Mouse (Mus musculus) liver, adult (tissue): ENCODE results near the gene Dffb.

Source experiments
- GATA4 ChIP-seq: IDR thresholded peaks from 2 replicates; pipeline ENCODE4 v1.6.1; 2014; ENCODE audit warnings: mild to moderate bottlenecking, low read length; ENCODE audit not compliant: insufficient replicate concordance

The Dffb gene

GRCm38 (mm10) chr4:153974431-153975291 lies at the start of gene Dffb, which contains the start of gene Cep104:
Gene Dffb, minus strand, starts transcription at chr4:153975126.
Gene Cep104, plus strand, starts transcription at chr4:153975194.
- peak; percentile 66; the same call in 1 of the 2 replicates for TF ChIP-seq GATA4

DNA sequence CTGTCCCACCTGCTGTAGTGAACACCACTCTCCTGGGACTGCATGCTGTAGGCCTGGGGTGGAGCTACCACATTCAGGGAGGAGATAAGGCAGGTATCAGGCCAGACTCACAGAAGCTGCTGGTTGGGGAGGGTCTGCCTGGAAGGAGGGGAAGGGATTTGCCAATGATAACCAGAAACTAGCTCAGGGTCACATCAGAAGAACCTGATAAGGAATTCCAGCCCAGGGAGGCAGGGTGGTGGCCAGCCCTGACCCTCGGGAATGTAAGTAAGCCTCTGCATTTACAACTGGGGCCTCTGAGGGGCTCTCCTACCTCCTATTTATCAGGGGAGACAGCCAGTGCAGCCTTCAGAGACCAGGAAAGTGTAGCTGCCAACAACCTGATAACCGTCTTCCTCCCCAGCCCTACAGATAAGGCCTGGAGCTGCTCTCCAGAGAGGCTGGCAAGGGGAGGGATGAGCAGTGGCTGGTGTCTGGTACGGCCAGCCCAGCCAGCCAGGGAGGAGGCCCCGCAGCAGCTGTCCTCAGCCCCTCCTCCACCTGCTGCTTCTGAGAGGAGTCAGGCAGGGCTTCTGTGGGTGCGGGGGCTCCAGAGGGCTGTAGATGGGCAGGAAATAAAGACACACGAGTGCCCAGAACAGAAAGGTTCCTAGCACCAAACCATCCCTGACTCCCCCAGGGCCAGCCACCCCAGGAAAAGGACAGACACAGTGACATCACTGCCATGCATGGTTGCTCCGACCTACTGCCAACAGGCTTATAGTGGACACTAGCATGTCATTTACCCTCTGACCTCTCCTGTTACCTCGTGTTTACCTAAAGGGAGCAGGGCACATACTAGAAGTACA lies 49.1 kb upstream of the Dffb start:
- peak; percentile 9; the same call in 1 of the 2 replicates for TF ChIP-seq GATA4

- no peak for TF ChIP-seq GATA4
Measured at GRCm38 (mm10) chr4:154022844-154023243, 47.9 kb upstream of the Dffb start.

DNA sequence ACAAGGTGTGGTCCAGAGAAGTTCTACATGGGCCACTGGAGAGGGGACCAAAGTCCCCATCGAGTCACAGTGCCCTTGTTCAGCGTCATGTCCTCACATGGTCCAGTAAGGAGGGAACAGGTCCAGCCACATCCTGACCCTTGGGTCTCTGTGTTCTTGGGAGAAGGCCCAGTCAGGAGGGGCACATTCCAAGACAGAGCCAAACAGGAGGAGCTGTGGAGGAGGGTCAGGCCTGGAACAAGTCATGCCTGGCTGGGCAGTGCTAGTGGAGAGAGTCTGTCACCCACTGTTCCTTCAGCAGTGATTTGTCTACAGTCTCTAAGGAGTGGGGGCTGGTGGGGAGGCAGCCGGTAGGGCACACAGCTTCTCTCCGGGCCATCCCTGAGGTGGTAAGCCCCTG lies 47.5 kb upstream of the Dffb start:
- no peak for TF ChIP-seq GATA4

GRCm38 (mm10) chr4:154021432-154021831 lies 46.5 kb upstream of the Dffb start:
- TF ChIP-seq GATA4: no peak

- TF ChIP-seq GATA4: no peak
Measured at GRCm38 (mm10) chr4:154019571-154019970, 44.6 kb upstream of the Dffb start.

- no peak for TF ChIP-seq GATA4
Measured at GRCm38 (mm10) chr4:154015476-154015875, 40.5 kb upstream of the Dffb start.

DNA sequence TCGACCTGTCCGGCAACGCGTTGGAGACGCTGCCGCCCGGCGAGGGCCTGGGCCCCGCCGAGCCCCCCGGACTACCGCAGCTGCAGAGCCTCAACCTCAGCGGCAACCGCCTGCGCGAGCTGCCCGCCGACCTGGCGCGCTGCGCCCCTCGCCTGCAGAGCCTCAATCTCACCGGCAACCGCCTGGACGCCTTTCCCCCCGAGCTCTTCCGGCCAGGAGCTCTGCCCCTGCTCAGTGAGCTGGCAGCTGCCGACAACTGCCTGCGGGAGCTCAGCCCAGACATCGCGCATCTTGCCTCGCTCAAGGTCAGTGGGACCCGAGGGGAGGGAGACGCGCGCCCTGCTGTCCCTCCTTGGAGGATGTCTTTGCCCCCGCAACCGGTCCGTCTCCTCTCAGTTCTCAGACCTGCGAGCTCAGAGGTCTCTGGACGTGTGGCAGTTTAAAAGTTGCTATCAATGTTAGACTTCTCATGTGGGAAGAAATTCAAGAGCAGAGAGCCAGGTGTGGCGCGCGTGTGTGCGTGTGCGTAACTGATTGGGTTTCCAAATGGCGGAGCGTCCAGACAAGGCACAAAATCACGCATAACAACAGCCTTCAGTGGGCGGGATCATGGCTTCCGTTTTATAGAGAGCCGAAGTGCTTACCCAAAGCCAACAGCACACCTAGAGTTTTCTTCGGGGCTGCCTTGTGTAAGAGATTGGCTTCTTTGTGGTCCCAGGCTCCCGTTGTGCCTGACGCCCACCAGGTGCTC lies 37.4 kb upstream of the Dffb start:
- TF ChIP-seq GATA4: no peak

GRCm38 (mm10) chr4:154011646-154012089 lies 36.7 kb upstream of the Dffb start, which contains the start of gene Lrrc47:
Gene Lrrc47, plus strand, starts transcription at chr4:154011731.
- TF ChIP-seq GATA4: peak; percentile 14; the same call in 1 of the 2 replicates

- no peak for TF ChIP-seq GATA4
Measured at GRCm38 (mm10) chr4:154010907-154011645, 36.1 kb upstream of the Dffb start.

GRCm38 (mm10) chr4:154007759-154008158 lies 32.8 kb upstream of the Dffb start:
- no peak for TF ChIP-seq GATA4

GRCm38 (mm10) chr4:154006264-154006663 lies 31.3 kb upstream of the Dffb start:
- TF ChIP-seq GATA4: no peak

GRCm38 (mm10) chr4:154005488-154005887 lies 30.6 kb upstream of the Dffb start:
- no peak for TF ChIP-seq GATA4

DNA sequence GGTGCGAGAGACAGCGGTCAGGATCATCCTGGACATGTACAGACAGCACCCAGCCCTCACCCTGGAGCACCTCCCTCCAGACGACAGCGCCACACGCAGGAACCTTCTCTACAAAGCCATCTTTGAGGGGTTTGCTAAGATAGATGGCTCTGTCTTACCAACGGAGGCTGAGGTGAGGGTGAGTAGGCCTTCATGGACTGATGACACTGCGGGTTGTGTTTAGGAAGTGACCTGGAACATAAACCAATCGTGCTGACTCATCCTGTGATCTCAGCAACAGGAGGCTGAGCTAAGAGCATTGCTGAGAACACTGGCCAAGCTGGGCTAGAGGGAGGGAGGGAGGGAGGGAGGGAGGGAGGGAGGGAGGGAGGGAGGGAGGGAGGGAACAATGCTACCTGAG lies 18.6 kb upstream of the Dffb start:
- TF ChIP-seq GATA4: no peak
